Mouse (Mus musculus) MEL (cell line): ENCODE measurements around the gene Dync2h1. TPM values are rescaled to one million over a fixed set of nuclear protein-coding genes. Genes with fewer than 3 reads are reported as not detected.

Experiments
- DNase-seq: peaks from one replicate; pipeline ENCODE4 v3.0.0; 2011; ENCODE audit warnings: low read depth, low spot score
- H3K27ac ChIP-seq: 2 replicates; pipeline ENCODE4 v1.5.1; 2012; ENCODE audit warnings: low read depth, mild to moderate bottlenecking, control low read depth, low read length, moderate library complexity; ENCODE audit not compliant: control insufficient read depth
- H3K27me3 ChIP-seq, 2 experiments: fragments of 150-350 bp in 1 of 2; sonication (generic) in 1 of 2; 2 replicates each; pipeline ENCODE4 v1.6.1; 2012; ENCODE audit warnings: low read length in 2 of 2, mild to moderate bottlenecking in 2 of 2, improper control_type of control experiment in 1 of 2, moderate library complexity in 1 of 2; ENCODE audit not compliant: insufficient read depth in 2 of 2, control insufficient read depth in 1 of 2
- H3K36me3 ChIP-seq, 2 experiments: 2 replicates each; pipeline ENCODE4 v1.6.1; 2012 to 2014; ENCODE audit warnings: low read length in 2 of 2, improper control_type of control experiment in 1 of 2, inconsistent platforms in 1 of 2, mild to moderate bottlenecking in 1 of 2; ENCODE audit not compliant: insufficient read depth in 2 of 2, control insufficient read depth in 1 of 2
- H3K4me1 ChIP-seq, 2 experiments: fragments of 150-350 bp in 1 of 2; sonication (generic) in 1 of 2; 2 replicates each; pipeline ENCODE4 v1.6.1; 2012; ENCODE audit warnings: low read length in 2 of 2, improper control_type of control experiment in 1 of 2, mild to moderate bottlenecking in 1 of 2; ENCODE audit not compliant: insufficient read depth in 2 of 2, control insufficient read depth in 1 of 2
- H3K4me3 ChIP-seq, 2 experiments: fragments of 150-350 bp in 1 of 2; sonication (generic) in 1 of 2; 2 replicates each; pipeline ENCODE4 v1.5.1; 2012; ENCODE audit warnings: low read depth in 2 of 2, low read length in 2 of 2, mild to moderate bottlenecking in 2 of 2, moderate library complexity in 2 of 2, control low read depth in 1 of 2, improper control_type of control experiment in 1 of 2; ENCODE audit not compliant: control insufficient read depth in 1 of 2, insufficient read depth in 1 of 2
- H3K79me2 ChIP-seq: 2 replicates; pipeline ENCODE4 v1.6.1; 2012; ENCODE audit warnings: mild to moderate bottlenecking, low read length, moderate library complexity; ENCODE audit not compliant: control insufficient read depth, poor library complexity, insufficient read depth
- H3K9ac ChIP-seq: 2 replicates; pipeline ENCODE4 v1.6.1; 2012; ENCODE audit warnings: low read depth, mild to moderate bottlenecking, control low read depth, low read length, moderate library complexity; ENCODE audit not compliant: control insufficient read depth, poor library complexity, severe bottlenecking
- H3K9me3 ChIP-seq: fragments of 150-350 bp; sonication (generic); replicated peaks from 2 replicates; pipeline ENCODE4 v1.6.1; 2012; ENCODE audit warnings: mild to moderate bottlenecking, low read length, improper control_type of control experiment, moderate library complexity; ENCODE audit not compliant: insufficient read depth
- BHLHE40 ChIP-seq: IDR thresholded peaks from 2 replicates; pipeline ENCODE4 v1.6.1; 2012; ENCODE audit warnings: low read depth, mild to moderate bottlenecking, inconsistent platforms, low read length, improper control_type of control experiment, borderline replicate concordance
- CHD1 ChIP-seq: IDR thresholded peaks from 2 replicates; pipeline ENCODE4 v1.6.1; 2012; ENCODE audit warnings: low read depth, mild to moderate bottlenecking, inconsistent platforms, low read length, improper control_type of control experiment
- CHD2 ChIP-seq: IDR thresholded peaks from 2 replicates; pipeline ENCODE4 v1.6.1; 2011; ENCODE audit warnings: low read length, improper control_type of control experiment
- CTCF ChIP-seq, 3 experiments: IDR thresholded peaks in 2 of 3; conservative IDR thresholded peaks in 1 of 3; 2 replicates each; pipeline ENCODE4 v1.5.1; 2011 to 2012; ENCODE audit warnings: low read length in 3 of 3, low read depth in 2 of 3, mild to moderate bottlenecking in 2 of 3, improper control_type of control experiment in 1 of 3, inconsistent platforms in 1 of 3, mixed read lengths in 1 of 3, moderate library complexity in 1 of 3; ENCODE audit not compliant: control insufficient read depth in 1 of 3, insufficient read depth in 1 of 3, poor library complexity in 1 of 3, severe bottlenecking in 1 of 3
- E2F4 ChIP-seq: IDR thresholded peaks from 2 replicates; pipeline ENCODE4 v1.6.1; 2011; ENCODE audit warnings: low read depth, low read length, improper control_type of control experiment, borderline replicate concordance
- ELF1 ChIP-seq: IDR thresholded peaks from 2 replicates; pipeline ENCODE4 v1.6.1; 2014; ENCODE audit warnings: low read depth, mild to moderate bottlenecking, inconsistent platforms, low read length, improper control_type of control experiment, moderate library complexity
- EP300 ChIP-seq, 2 experiments: IDR thresholded peaks; 2 replicates each; pipeline ENCODE4 v1.6.1; 2011; ENCODE audit warnings: improper control_type of control experiment in 2 of 2, low read length in 2 of 2, low read depth in 1 of 2, mild to moderate bottlenecking in 1 of 2
- ETS1 ChIP-seq: IDR thresholded peaks from 2 replicates; pipeline ENCODE4 v1.6.1; 2012; ENCODE audit warnings: low read depth, mild to moderate bottlenecking, inconsistent platforms, low read length, improper control_type of control experiment, moderate library complexity
- GABPA ChIP-seq: IDR thresholded peaks from 2 replicates; pipeline ENCODE4 v1.6.1; 2012; ENCODE audit warnings: low read depth, mild to moderate bottlenecking, inconsistent platforms, low read length, improper control_type of control experiment, moderate library complexity
- HCFC1 ChIP-seq: IDR thresholded peaks from 2 replicates; pipeline ENCODE4 v1.6.1; 2012; ENCODE audit warnings: low read depth, mild to moderate bottlenecking, inconsistent platforms, low read length, improper control_type of control experiment, moderate library complexity
- JUND ChIP-seq: IDR thresholded peaks from 2 replicates; pipeline ENCODE4 v1.6.1; 2011; ENCODE audit warnings: low read depth, mild to moderate bottlenecking, improper control_type of control experiment, low read length
- KAT2A ChIP-seq: conservative IDR thresholded peaks from 2 replicates; pipeline ENCODE4 v1.6.1; 2012; ENCODE audit warnings: low read depth, low read length, improper control_type of control experiment, inconsistent platforms
- MAFK ChIP-seq: IDR thresholded peaks from 2 replicates; pipeline ENCODE4 v1.6.1; 2011; ENCODE audit warnings: low read depth, mild to moderate bottlenecking, low read length, improper control_type of control experiment, borderline replicate concordance
- MAX ChIP-seq: IDR thresholded peaks from 2 replicates; pipeline ENCODE4 v1.6.1; 2011; ENCODE audit warnings: low read length, improper control_type of control experiment
- MAZ ChIP-seq: IDR thresholded peaks from 2 replicates; pipeline ENCODE4 v1.6.1; 2012; ENCODE audit warnings: low read depth, mild to moderate bottlenecking, inconsistent platforms, low read length, improper control_type of control experiment
- MEF2A ChIP-seq: IDR thresholded peaks from 2 replicates; pipeline ENCODE4 v1.6.1; 2014; ENCODE audit warnings: low read depth, mild to moderate bottlenecking, inconsistent platforms, low read length, improper control_type of control experiment; ENCODE audit not compliant: poor library complexity, insufficient replicate concordance, severe bottlenecking; ENCODE audit errors: extremely low read depth
- MXI1 ChIP-seq: IDR thresholded peaks from 2 replicates; pipeline ENCODE4 v1.6.1; 2011; ENCODE audit warnings: mild to moderate bottlenecking, low read depth, low read length, improper control_type of control experiment
- NELFE ChIP-seq: IDR thresholded peaks from 2 replicates; pipeline ENCODE4 v1.6.1; 2011; ENCODE audit warnings: low read depth, low read length, improper control_type of control experiment
- NRF1 ChIP-seq: IDR thresholded peaks from 2 replicates; pipeline ENCODE4 v1.6.1; 2014; ENCODE audit warnings: low read depth, mild to moderate bottlenecking, inconsistent platforms, low read length, improper control_type of control experiment, moderate library complexity; ENCODE audit not compliant: poor library complexity, insufficient read depth, severe bottlenecking
- POLR2A ChIP-seq, 2 experiments: IDR thresholded peaks; 2 replicates each; pipeline ENCODE4 v1.6.1; 2011 to 2012; ENCODE audit warnings: low read length in 2 of 2, mild to moderate bottlenecking in 2 of 2, control low read depth in 1 of 2, improper control_type of control experiment in 1 of 2, low read depth in 1 of 2, moderate library complexity in 1 of 2; ENCODE audit not compliant: control insufficient read depth in 1 of 2, insufficient read depth in 1 of 2, poor library complexity in 1 of 2
- POLR2AphosphoS2 ChIP-seq: IDR thresholded peaks from 2 replicates; pipeline ENCODE4 v1.6.1; 2011; ENCODE audit warnings: low read length, improper control_type of control experiment
- POLR2AphosphoS5 ChIP-seq: IDR thresholded peaks from 2 replicates; pipeline ENCODE4 v1.6.1; 2012; ENCODE audit warnings: low read depth, borderline replicate concordance, mild to moderate bottlenecking, inconsistent platforms, low read length, moderate library complexity, mixed read lengths
- RAD21 ChIP-seq: IDR thresholded peaks from 2 replicates; pipeline ENCODE4 v1.6.1; 2011; ENCODE audit warnings: mild to moderate bottlenecking, low read depth, low read length, improper control_type of control experiment
- RCOR1 ChIP-seq: IDR thresholded peaks from 2 replicates; pipeline ENCODE4 v1.6.1; 2012; ENCODE audit warnings: low read depth, mild to moderate bottlenecking, inconsistent platforms, low read length, improper control_type of control experiment
- SIN3A ChIP-seq: IDR thresholded peaks from 2 replicates; pipeline ENCODE4 v1.6.1; 2012; ENCODE audit warnings: low read length, improper control_type of control experiment, inconsistent platforms
- TAL1 ChIP-seq: IDR thresholded peaks from 2 replicates; pipeline ENCODE4 v1.6.1; 2012; ENCODE audit warnings: mild to moderate bottlenecking, inconsistent platforms, low read length, moderate library complexity, mixed read lengths
- TBP ChIP-seq: IDR thresholded peaks from 2 replicates; pipeline ENCODE4 v1.8.0; 2011; ENCODE audit warnings: low read depth, low read length, improper control_type of control experiment
- TCF12 ChIP-seq: IDR thresholded peaks from 2 replicates; pipeline ENCODE4 v1.6.1; 2014; ENCODE audit warnings: low read depth, mild to moderate bottlenecking, inconsistent platforms, low read length, improper control_type of control experiment, moderate library complexity
- UBTF ChIP-seq: IDR thresholded peaks from 2 replicates; pipeline ENCODE4 v1.6.1; 2012; ENCODE audit warnings: low read depth, mild to moderate bottlenecking, inconsistent platforms, low read length, improper control_type of control experiment, moderate library complexity, borderline replicate concordance; ENCODE audit not compliant: insufficient read depth
- USF1 ChIP-seq: IDR thresholded peaks from 2 replicates; pipeline ENCODE4 v1.6.1; 2014; ENCODE audit warnings: low read depth, mild to moderate bottlenecking, inconsistent platforms, low read length, improper control_type of control experiment, moderate library complexity
- USF2 ChIP-seq, 2 experiments: IDR thresholded peaks; 2 replicates each; pipeline ENCODE4 v1.6.1; 2011 to 2012; ENCODE audit warnings: improper control_type of control experiment in 2 of 2, low read length in 2 of 2, borderline replicate concordance in 1 of 2, inconsistent platforms in 1 of 2, low read depth in 1 of 2, mild to moderate bottlenecking in 1 of 2; ENCODE audit not compliant: insufficient read depth in 1 of 2
- ZC3H11A ChIP-seq: IDR thresholded peaks from 2 replicates; pipeline ENCODE4 v1.6.1; 2012; ENCODE audit warnings: low read depth, mild to moderate bottlenecking, inconsistent platforms, low read length, improper control_type of control experiment
- ZKSCAN1 ChIP-seq: IDR thresholded peaks from 2 replicates; pipeline ENCODE4 v1.6.1; 2012; ENCODE audit warnings: low read depth, mild to moderate bottlenecking, inconsistent platforms, low read length, improper control_type of control experiment, moderate library complexity
- ZMIZ1 ChIP-seq: IDR thresholded peaks from 2 replicates; pipeline ENCODE4 v1.6.1; 2012; ENCODE audit warnings: low read depth, mild to moderate bottlenecking, inconsistent platforms, low read length, improper control_type of control experiment, moderate library complexity
- ZNF384 ChIP-seq: IDR thresholded peaks from 2 replicates; pipeline ENCODE4 v1.6.1; 2012; ENCODE audit warnings: low read depth, mild to moderate bottlenecking, inconsistent platforms, low read length, improper control_type of control experiment
- polyA plus RNA-seq, 2 experiments: library from polyadenylated mRNA; stranded (reverse) in 1 of 2; unstranded in 1 of 2; fragments of >175 nt in 1 of 2; fragments of >200 nt in 1 of 2; gene quantifications; 2 replicates each; pipeline versions ENCODE4 v1.2.1 to v1.2.4; 2012; ENCODE audit warnings: low replicate concordance in 2 of 2, low read depth in 1 of 2; ENCODE audit not compliant: insufficient read length in 2 of 2, insufficient read depth in 1 of 2, missing spikeins in 1 of 2
- total RNA-seq: library from RNA; depleted of rRNA; stranded (reverse); fragments of 300-350 nt; gene quantifications from 2 replicates; pipeline ENCODE4 v1.2.3, GENCODE M21; 2012; rRNA removed

Dync2h1 gene
- total RNA-seq (3.2 and 4.1 TPM in 2 replicates), polyA plus RNA-seq (1 to 10 TPM in 1 of 2 experiments, not detected in 1; 4.5 TPM)

DNA sequence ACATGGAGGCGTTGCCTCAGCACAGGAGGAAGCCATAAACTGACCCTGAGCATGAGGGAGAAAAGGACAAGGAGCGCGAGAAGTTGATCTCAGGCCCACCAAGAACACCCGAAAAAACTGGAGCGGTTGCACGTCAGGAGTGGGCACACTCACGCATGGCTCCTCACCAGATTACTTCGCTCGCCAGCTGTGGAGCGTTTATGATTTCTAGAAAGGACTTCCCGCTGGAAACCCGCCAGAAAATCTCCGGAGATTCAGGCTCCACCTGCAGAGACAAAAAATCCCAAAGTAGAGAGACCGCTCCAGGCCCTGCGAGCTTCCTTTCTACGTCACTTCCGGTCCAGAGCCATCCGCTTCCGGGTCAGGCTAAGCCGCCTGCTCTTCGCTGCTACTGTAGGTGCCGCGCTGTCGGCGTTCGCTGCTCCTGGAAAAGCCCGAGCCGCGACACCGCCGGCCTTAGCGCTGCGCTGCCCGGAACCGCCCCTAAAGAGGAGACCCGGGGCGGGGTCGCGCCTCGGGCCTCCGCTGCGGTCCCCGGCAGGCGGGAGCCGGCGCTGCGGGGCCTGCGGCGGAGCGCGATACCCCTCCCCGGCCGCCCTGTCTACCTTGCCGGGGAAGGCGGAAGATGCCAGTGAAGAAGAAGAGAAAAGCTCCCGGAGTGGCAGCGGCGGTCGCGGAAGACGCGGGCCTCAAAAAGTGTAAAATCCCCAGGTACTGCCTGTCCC is at the start of gene Dync2h1, which contains the start of gene Dcun1d5:
Gene Dync2h1, minus strand, starts transcription at position 275 of the 725 bp plus-strand sequence.
Gene Dcun1d5, plus strand, starts transcription at position 349 of the 725 bp plus-strand sequence.
- H3K4me3 ChIP-seq = peak within 1 kb of the TSS; percentile 80 to 84
- no peaks in the 10 kb centered on the region for H3K9me3 ChIP-seq
- peak within 1 kb of the TSS; percentile 82 for H3K9ac ChIP-seq
- peak within 1 kb of the TSS; percentile 57 for H3K27ac ChIP-seq
- H3K36me3 ChIP-seq = peaks cover 29 to 33% of the 10 kb centered on the region in 2 experiments
- no peaks in the 10 kb centered on the region for H3K27me3 ChIP-seq
- peak; percentile 99 for DNase-seq
- peaks cover 6 to 25% of the 10 kb centered on the region in 2 experiments for H3K4me1 ChIP-seq
- H3K79me2 ChIP-seq = peaks cover 33% of the 10 kb centered on the region
- TF ChIP-seq CHD1 (no peak), POLR2AphosphoS2 (peak; percentile 94), ZNF384 (peak; percentile 69), CTCF (IDR thresholded peaks at IDR 0.05 in 2 of 3, conservative IDR thresholded peaks at IDR 0.05 in 1 of 3; ENCODE audit: control insufficient read depth in 1 of 3, insufficient read depth in 1 of 3, low read depth in 2 of 3, low read length in 3 of 3, poor library complexity in 1 of 3, severe bottlenecking in 1 of 3) (no peak), CHD2 (peak; percentile 17; the same call in 1 of the 2 replicates), MEF2A (no peak), E2F4 (0 out of 2 replicates have a peak, but pooled peaks have one; percentile 48), RAD21 (no peak), MAFK (no peak), ETS1 (peak; percentile 83), MAZ (peak; percentile 35; the same call in 1 of the 2 replicates), SIN3A (peak; percentile 93), POLR2A (IDR thresholded peaks at IDR 0.05; ENCODE audit: control insufficient read depth in 1 of 2, insufficient read depth in 1 of 2, low read depth in 1 of 2, low read length in 2 of 2, poor library complexity in 1 of 2) (peak; percentile 87 to 98), ZKSCAN1 (no peak), KAT2A (peak; percentile 81), JUND (no peak), GABPA (no peak), HCFC1 (peak; percentile 96), NRF1 (no peak), MXI1 (peak; percentile 83), UBTF (no peak), TBP (peak; percentile 93), NELFE (peak; percentile 99), POLR2AphosphoS5 (no peak; the same call in 1 of the 2 replicates), BHLHE40 (no peak), ZC3H11A (no peak), TCF12 (peak; percentile 45; the same call in 1 of the 2 replicates), RCOR1 (peak; percentile 95), ELF1 (peak; percentile 92), USF1 (0 out of 2 replicates have a peak, but pooled peaks have one; percentile 9), ZMIZ1 (peak; percentile 96), MAX (peak; percentile 84), USF2 (IDR thresholded peaks at IDR 0.05; ENCODE audit: borderline replicate concordance in 1 of 2, insufficient read depth in 1 of 2, low read depth in 1 of 2, low read length in 2 of 2) (no peak), TAL1 (no peak), EP300 (IDR thresholded peaks at IDR 0.05; ENCODE audit: low read depth in 1 of 2, low read length in 2 of 2) (no peak)
